Mouse (Mus musculus): Measurements from ENCODE around the gene Urah. TPM values are rescaled to one million over a fixed set of nuclear protein-coding genes. Genes with fewer than 3 reads are reported as not detected.

Gene Urah
- polyA plus RNA-seq, 1 experiment = not detected

- TF ChIP-seq CTCF (IDR thresholded peaks at IDR 0.05; ENCODE audit: borderline replicate concordance, insufficient read depth, low read length) = no peak
- TF ChIP-seq POLR2A (IDR thresholded peaks at IDR 0.05; ENCODE audit: low read depth, low read length) = no peak
- no peaks in the 10 kb centered on the region for H3K4me1 ChIP-seq (ENCODE audit: control insufficient read depth, insufficient read depth, low read length)
- H3K4me3 ChIP-seq (ENCODE audit: insufficient read depth, low read length) = no peak overlapping the region
- no peak overlapping the region for H3K27ac ChIP-seq (ENCODE audit: insufficient read depth, low read length)
Observed at GRCm38 (mm10) chr7:140836243-140837115, 1.7 kb downstream of the Urah start.

GRCm38 (mm10) chr7:140839556-140839955 lies 4.7 kb downstream of the Urah start:
- no peak for TF ChIP-seq CTCF (IDR thresholded peaks at IDR 0.05; ENCODE audit: borderline replicate concordance, insufficient read depth, low read length)
- no peak for TF ChIP-seq POLR2A (IDR thresholded peaks at IDR 0.05; ENCODE audit: low read depth, low read length)
- no peak overlapping the region for H3K4me3 ChIP-seq (ENCODE audit: insufficient read depth, low read length)

GRCm38 (mm10) chr7:140840750-140841735 lies 6.2 kb downstream of the Urah start:
- Histone ChIP-seq H3K27ac (ENCODE audit: insufficient read depth, low read length) (no peak overlapping the region), H3K4me3 (ENCODE audit: insufficient read depth, low read length) (no peak overlapping the region), H3K4me1 (ENCODE audit: control insufficient read depth, insufficient read depth, low read length) (no peaks in the 10 kb centered on the region)
- TF ChIP-seq POLR2A (IDR thresholded peaks at IDR 0.05; ENCODE audit: low read depth, low read length) = no peak
- TF ChIP-seq CTCF (IDR thresholded peaks at IDR 0.05; ENCODE audit: borderline replicate concordance, insufficient read depth, low read length) = no peak

More at GRCm38 (mm10) chr7:140839556-140839955, 4.7 kb downstream of the Urah start:
- Histone ChIP-seq H3K4me1 (ENCODE audit: control insufficient read depth, insufficient read depth, low read length) (no peaks in the 10 kb centered on the region), H3K27ac (ENCODE audit: insufficient read depth, low read length) (no peak overlapping the region)

GRCm38 (mm10) chr7:140843806-140844205 lies 9.0 kb downstream of the Urah start:
- TF ChIP-seq POLR2A (IDR thresholded peaks at IDR 0.05; ENCODE audit: low read depth, low read length) = no peak
- TF ChIP-seq CTCF (IDR thresholded peaks at IDR 0.05; ENCODE audit: borderline replicate concordance, insufficient read depth, low read length) = no peak
- no peak overlapping the region for H3K27ac ChIP-seq (ENCODE audit: insufficient read depth, low read length)
- H3K4me3 ChIP-seq (ENCODE audit: insufficient read depth, low read length) = no peak overlapping the region

GRCm38 (mm10) chr7:140844905-140845665 lies 10.3 kb downstream of the Urah start, which contains the start of gene Scgb1c1:
Gene Scgb1c1, plus strand, starts transcription at chr7:140845547.
- H3K27ac ChIP-seq (ENCODE audit: insufficient read depth, low read length) = no peak within 1 kb of the TSS
- H3K4me1 ChIP-seq (ENCODE audit: control insufficient read depth, insufficient read depth, low read length) = no peaks in the 10 kb centered on the region
- TF ChIP-seq CTCF (IDR thresholded peaks at IDR 0.05; ENCODE audit: borderline replicate concordance, insufficient read depth, low read length) = peak; percentile 83
- no peak for TF ChIP-seq POLR2A (IDR thresholded peaks at IDR 0.05; ENCODE audit: low read depth, low read length)
- H3K4me3 ChIP-seq (ENCODE audit: insufficient read depth, low read length) = no peak within 1 kb of the TSS

More at GRCm38 (mm10) chr7:140843806-140844205, 9.0 kb downstream of the Urah start:
- no peaks in the 10 kb centered on the region for H3K4me1 ChIP-seq (ENCODE audit: control insufficient read depth, insufficient read depth, low read length)

- Histone ChIP-seq H3K4me1 (ENCODE audit: control insufficient read depth, insufficient read depth, low read length) (no peaks in the 10 kb centered on the region), H3K4me3 (ENCODE audit: insufficient read depth, low read length) (no peak overlapping the region), H3K27ac (ENCODE audit: insufficient read depth, low read length) (no peak overlapping the region)
- TF ChIP-seq POLR2A (IDR thresholded peaks at IDR 0.05; ENCODE audit: low read depth, low read length) = no peak
- no peak for TF ChIP-seq CTCF (IDR thresholded peaks at IDR 0.05; ENCODE audit: borderline replicate concordance, insufficient read depth, low read length)
Observed at GRCm38 (mm10) chr7:140845683-140846082, 10.9 kb downstream of the Urah start.

- H3K27ac ChIP-seq (ENCODE audit: insufficient read depth, low read length) = no peak overlapping the region
- no peak overlapping the region for H3K4me3 ChIP-seq (ENCODE audit: insufficient read depth, low read length)
- TF ChIP-seq CTCF (IDR thresholded peaks at IDR 0.05; ENCODE audit: borderline replicate concordance, insufficient read depth, low read length) (no peak), POLR2A (IDR thresholded peaks at IDR 0.05; ENCODE audit: low read depth, low read length) (no peak)
- no peaks in the 10 kb centered on the region for H3K4me1 ChIP-seq (ENCODE audit: control insufficient read depth, insufficient read depth, low read length)
Observed at GRCm38 (mm10) chr7:140846676-140847075, 11.9 kb downstream of the Urah start.

GRCm38 (mm10) chr7:140847755-140848580 lies 13.2 kb downstream of the Urah start, which contains the start of gene Odf3:
Gene Odf3, plus strand, starts transcription at chr7:140847805.
- no peak within 1 kb of the TSS for H3K4me3 ChIP-seq (ENCODE audit: insufficient read depth, low read length)
- no peaks in the 10 kb centered on the region for H3K4me1 ChIP-seq (ENCODE audit: control insufficient read depth, insufficient read depth, low read length)
- TF ChIP-seq CTCF (IDR thresholded peaks at IDR 0.05; ENCODE audit: borderline replicate concordance, insufficient read depth, low read length) = no peak
- no peak for TF ChIP-seq POLR2A (IDR thresholded peaks at IDR 0.05; ENCODE audit: low read depth, low read length)
- H3K27ac ChIP-seq (ENCODE audit: insufficient read depth, low read length) = no peak within 1 kb of the TSS
